Mouse (Mus musculus): ENCODE data around the gene Pdcd5. TPM values are rescaled to one million over a fixed set of nuclear protein-coding genes. Genes with fewer than 3 reads are reported as not detected.
A peak's percentile ranks its signal among the peaks of the same experiment; 100 is the strongest.

Gene Pdcd5
- total and polyA plus RNA-seq, 3 experiments: 115 to 164 (median 119) TPM

- Histone ChIP-seq H3K36me3 (replicated peaks) (peaks cover 96% of the 10 kb centered on the region), H3K27me3 (ENCODE audit: insufficient read depth, low read length) (no peaks in the 10 kb centered on the region), H3K4me3 (ENCODE audit: low read depth, low read length) (no peak overlapping the region), H3K9me3 (replicated peaks) (peaks cover 2% of the 10 kb centered on the region; the same call in 1 of the 2 replicates), H3K4me1 (ENCODE audit: insufficient read depth, low read depth, low read length) (peaks cover 20% of the 10 kb centered on the region)
- no peak for ATAC-seq (ENCODE audit: extremely low read depth, insufficient number of reproducible peaks, low FRiP score, poor library complexity, severe bottlenecking)
- TF ChIP-seq GATA2 (IDR thresholded peaks at IDR 0.05; ENCODE audit: borderline replicate concordance, low read depth, low read length) (no peak), TAL1 (conservative IDR thresholded peaks at IDR 0.05; ENCODE audit: low read depth, low read length) (no peak), GATA1 (IDR thresholded peaks at IDR 0.05; ENCODE audit: borderline replicate concordance, low read length) (no peak), POLR2AphosphoS5 (IDR thresholded peaks at IDR 0.05; ENCODE audit: insufficient replicate concordance, low read depth, low read length) (no peak), CTCF (IDR thresholded peaks at IDR 0.05; ENCODE audit: low read depth, low read length) (no peak)
- DNase-seq (ENCODE audit: low spot score): no peak
These were observed 40.5 kb downstream of the Pdcd5 start for GRCm38 (mm10) chr7:35606816-35607215.

GRCm38 (mm10) chr7:35602766-35603165, 44.6 kb downstream of the Pdcd5 start:
- DNase-seq (ENCODE audit: low spot score) (no peak), ATAC-seq (ENCODE audit: extremely low read depth, insufficient number of reproducible peaks, low FRiP score, poor library complexity, severe bottlenecking) (no peak)
- Histone ChIP-seq H3K4me3 (ENCODE audit: low read depth, low read length) (no peak overlapping the region), H3K4me1 (ENCODE audit: insufficient read depth, low read depth, low read length) (peaks cover 56% of the 10 kb centered on the region), H3K27me3 (ENCODE audit: insufficient read depth, low read length) (no peaks in the 10 kb centered on the region), H3K9me3 (replicated peaks) (peaks cover 2% of the 10 kb centered on the region; the same call in 1 of the 2 replicates), H3K36me3 (replicated peaks) (peaks cover 95% of the 10 kb centered on the region)
- TF ChIP-seq CTCF (IDR thresholded peaks at IDR 0.05; ENCODE audit: low read depth, low read length) (no peak), GATA2 (IDR thresholded peaks at IDR 0.05; ENCODE audit: borderline replicate concordance, low read depth, low read length) (no peak), GATA1 (IDR thresholded peaks at IDR 0.05; ENCODE audit: borderline replicate concordance, low read length) (no peak), TAL1 (conservative IDR thresholded peaks at IDR 0.05; ENCODE audit: low read depth, low read length) (no peak), POLR2AphosphoS5 (IDR thresholded peaks at IDR 0.05; ENCODE audit: insufficient replicate concordance, low read depth, low read length) (no peak)

GRCm38 (mm10) chr7:35601106-35601505, 46.2 kb downstream of the Pdcd5 start:
- Histone ChIP-seq H3K4me3 (ENCODE audit: low read depth, low read length) (peak overlapping the region; percentile 52; the same call in 1 of the 2 replicates), H3K36me3 (replicated peaks) (peaks cover 95% of the 10 kb centered on the region), H3K9me3 (replicated peaks) (no peaks in the 10 kb centered on the region), H3K4me1 (ENCODE audit: insufficient read depth, low read depth, low read length) (peaks cover 65% of the 10 kb centered on the region), H3K27me3 (ENCODE audit: insufficient read depth, low read length) (no peaks in the 10 kb centered on the region)
- peak; percentile 47 for DNase-seq (ENCODE audit: low spot score)
- peak; percentile 97 for ATAC-seq (ENCODE audit: extremely low read depth, insufficient number of reproducible peaks, low FRiP score, poor library complexity, severe bottlenecking)
- no peak for TF ChIP-seq POLR2AphosphoS5 (IDR thresholded peaks at IDR 0.05; ENCODE audit: insufficient replicate concordance, low read depth, low read length)
- peak; percentile 78 for TF ChIP-seq TAL1 (conservative IDR thresholded peaks at IDR 0.05; ENCODE audit: low read depth, low read length)

GRCm38 (mm10) chr7:35600031-35600430, 47.3 kb downstream of the Pdcd5 start:
- Histone ChIP-seq H3K9me3 (replicated peaks) (no peaks in the 10 kb centered on the region), H3K4me3 (ENCODE audit: low read depth, low read length) (peak overlapping the region; percentile 49; the same call in 1 of the 2 replicates), H3K4me1 (ENCODE audit: insufficient read depth, low read depth, low read length) (peaks cover 70% of the 10 kb centered on the region), H3K27me3 (ENCODE audit: insufficient read depth, low read length) (no peaks in the 10 kb centered on the region), H3K36me3 (replicated peaks) (peaks cover 95% of the 10 kb centered on the region)
- TF ChIP-seq CTCF (IDR thresholded peaks at IDR 0.05; ENCODE audit: low read depth, low read length) (no peak), POLR2AphosphoS5 (IDR thresholded peaks at IDR 0.05; ENCODE audit: insufficient replicate concordance, low read depth, low read length) (no peak), TAL1 (conservative IDR thresholded peaks at IDR 0.05; ENCODE audit: low read depth, low read length) (no peak), GATA2 (IDR thresholded peaks at IDR 0.05; ENCODE audit: borderline replicate concordance, low read depth, low read length) (no peak), GATA1 (IDR thresholded peaks at IDR 0.05; ENCODE audit: borderline replicate concordance, low read length) (no peak)
- ATAC-seq (ENCODE audit: extremely low read depth, insufficient number of reproducible peaks, low FRiP score, poor library complexity, severe bottlenecking) (no peak), DNase-seq (ENCODE audit: low spot score) (no peak)

- no peaks in the 10 kb centered on the region for H3K9me3 ChIP-seq (replicated peaks)
- H3K4me1 ChIP-seq (ENCODE audit: insufficient read depth, low read depth, low read length): peaks cover 74% of the 10 kb centered on the region
- no peak for DNase-seq (ENCODE audit: low spot score)
- H3K4me3 ChIP-seq (ENCODE audit: low read depth, low read length): no peak overlapping the region
- ATAC-seq (ENCODE audit: extremely low read depth, insufficient number of reproducible peaks, low FRiP score, poor library complexity, severe bottlenecking): no peak
- H3K36me3 ChIP-seq (replicated peaks): peaks cover 96% of the 10 kb centered on the region
- TF ChIP-seq CTCF (IDR thresholded peaks at IDR 0.05; ENCODE audit: low read depth, low read length) (no peak), TAL1 (conservative IDR thresholded peaks at IDR 0.05; ENCODE audit: low read depth, low read length) (no peak), GATA1 (IDR thresholded peaks at IDR 0.05; ENCODE audit: borderline replicate concordance, low read length) (no peak), GATA2 (IDR thresholded peaks at IDR 0.05; ENCODE audit: borderline replicate concordance, low read depth, low read length) (no peak), POLR2AphosphoS5 (IDR thresholded peaks at IDR 0.05; ENCODE audit: insufficient replicate concordance, low read depth, low read length) (no peak)
- no peaks in the 10 kb centered on the region for H3K27me3 ChIP-seq (ENCODE audit: insufficient read depth, low read length)
These were observed 47.8 kb downstream of the Pdcd5 start for GRCm38 (mm10) chr7:35599492-35599891.

- H3K4me3 ChIP-seq (ENCODE audit: low read depth, low read length): no peak overlapping the region
- peaks cover 88% of the 10 kb centered on the region for H3K4me1 ChIP-seq (ENCODE audit: insufficient read depth, low read depth, low read length)
- no peaks in the 10 kb centered on the region for H3K27me3 ChIP-seq (ENCODE audit: insufficient read depth, low read length)
- no peak for ATAC-seq (ENCODE audit: extremely low read depth, insufficient number of reproducible peaks, low FRiP score, poor library complexity, severe bottlenecking)
- TF ChIP-seq TAL1 (conservative IDR thresholded peaks at IDR 0.05; ENCODE audit: low read depth, low read length): no peak
- no peak for TF ChIP-seq POLR2AphosphoS5 (IDR thresholded peaks at IDR 0.05; ENCODE audit: insufficient replicate concordance, low read depth, low read length)
- no peak for TF ChIP-seq CTCF (IDR thresholded peaks at IDR 0.05; ENCODE audit: low read depth, low read length)
- no peak for TF ChIP-seq GATA1 (IDR thresholded peaks at IDR 0.05; ENCODE audit: borderline replicate concordance, low read length)
- no peak for TF ChIP-seq GATA2 (IDR thresholded peaks at IDR 0.05; ENCODE audit: borderline replicate concordance, low read depth, low read length)
- H3K9me3 ChIP-seq (replicated peaks): no peaks in the 10 kb centered on the region
- peaks cover 87% of the 10 kb centered on the region for H3K36me3 ChIP-seq (replicated peaks)
- DNase-seq (ENCODE audit: low spot score): no peak
These were observed 53.0 kb downstream of the Pdcd5 start for GRCm38 (mm10) chr7:35594311-35594710.

Other genes starting within 250 kb of the Pdcd5 start
- gene Slc7a9, start 198.7 kb downstream of the Pdcd5 start, total RNA-seq (2014; fragmentation: Nextera tagmentation): not detected in 2 replicates
- 0.06 and 0.16 TPM in 2 replicates for gene Slc7a9, start 198.7 kb downstream of the Pdcd5 start, total RNA-seq (2017)
- not detected in 2 replicates for gene Slc7a9, start 198.7 kb downstream of the Pdcd5 start, polyA plus RNA-seq (2012)
- gene Tdrd12, start 109.8 kb downstream of the Pdcd5 start, total RNA-seq (2014; fragmentation: Nextera tagmentation): 0.23 TPM in 1 of 2 replicates, not detected in the other
- not detected in 2 replicates for gene Tdrd12, start 109.8 kb downstream of the Pdcd5 start, total RNA-seq (2017)
- gene Tdrd12, start 109.8 kb downstream of the Pdcd5 start, polyA plus RNA-seq (2012): not detected in 2 replicates
- 122 and 136 TPM in 2 replicates for gene Nudt19, start 91.2 kb downstream of the Pdcd5 start, total RNA-seq (2014; fragmentation: Nextera tagmentation)
- 79.1 and 85.6 TPM in 2 replicates for gene Nudt19, start 91.2 kb downstream of the Pdcd5 start, total RNA-seq (2017)
- gene Nudt19, start 91.2 kb downstream of the Pdcd5 start, polyA plus RNA-seq (2012): 30.1 and 31.9 TPM in 2 replicates
- 6.4 and 6.9 TPM in 2 replicates for gene Rgs9bp, start 61.9 kb downstream of the Pdcd5 start, total RNA-seq (2014; fragmentation: Nextera tagmentation)
- gene Rgs9bp, start 61.9 kb downstream of the Pdcd5 start, total RNA-seq (2017): 14.6 and 16.3 TPM in 2 replicates
- 0.54 and 0.59 TPM in 2 replicates for gene Rgs9bp, start 61.9 kb downstream of the Pdcd5 start, polyA plus RNA-seq (2012)
- gene Ankrd27, start 61.3 kb downstream of the Pdcd5 start, total RNA-seq (2014; fragmentation: Nextera tagmentation): 130 and 163 TPM in 2 replicates
- gene Ankrd27, start 61.3 kb downstream of the Pdcd5 start, total RNA-seq (2017): 247 and 248 TPM in 2 replicates
- 165 and 202 TPM in 2 replicates for gene Ankrd27, start 61.3 kb downstream of the Pdcd5 start, polyA plus RNA-seq (2012)
- 12.6 and 21.2 TPM in 2 replicates for gene Dpy19l3, start 106.9 kb upstream of the Pdcd5 start, total RNA-seq (2014; fragmentation: Nextera tagmentation)
- 10.9 and 25.1 TPM in 2 replicates for gene Dpy19l3, start 106.9 kb upstream of the Pdcd5 start, total RNA-seq (2017)
- gene Dpy19l3, start 106.9 kb upstream of the Pdcd5 start, polyA plus RNA-seq (2012): 8.7 and 9.8 TPM in 2 replicates
- gene Zfp507, start 155.5 kb upstream of the Pdcd5 start, total RNA-seq (2014; fragmentation: Nextera tagmentation): 48.1 and 56.0 TPM in 2 replicates
- gene Zfp507, start 155.5 kb upstream of the Pdcd5 start, total RNA-seq (2017): 34.6 and 38.4 TPM in 2 replicates
- 8.3 and 8.9 TPM in 2 replicates for gene Zfp507, start 155.5 kb upstream of the Pdcd5 start, polyA plus RNA-seq (2012)

Measured in G1E (cell line).